ENCODE assay signal across 8 mouse cellular contexts in genomic region chr8:83660995-83661680, GRCm38 (mm10). TPM values are rescaled to one million over a fixed set of nuclear protein-coding genes. Genes with fewer than 3 reads are reported as not detected.
DNase-seq lines count a peak whose midpoint lies in the region; ATAC-seq and TF ChIP-seq lines count a peak whose summit lies in the region.

No protein-coding gene starts in this region.

- no peak; the same call in 1 of the 2 replicates for ATAC-seq in heart, postnatal 0 days (ENCODE audit: insufficient read depth, low read depth)
- ATAC-seq in limb, embryonic 12.5 days (ENCODE audit: insufficient number of reproducible peaks, insufficient read depth, low FRiP score, low TSS enrichment, low read depth), result peak; percentile 12
- 0 out of 2 replicates have a peak, but pooled peaks have one; percentile 2 for ATAC-seq in neural tube, embryonic 13.5 days (ENCODE audit: low read depth)

- no peak for TF ChIP-seq EP300 in heart, postnatal 0 days (IDR thresholded peaks at IDR 0.05; ENCODE audit: low read depth)

- no peak overlapping the region; the same call in 1 of the 2 replicates for H3K4me3 ChIP-seq in heart, postnatal 0 days (ENCODE audit: low read depth, low read length)
- H3K4me3 ChIP-seq in limb, embryonic 12.5 days (replicated peaks), result peak overlapping the region; percentile 15
- H3K4me3 ChIP-seq in neural tube, embryonic 13.5 days, result no peak overlapping the region

- no peaks in the 10 kb centered on the region for H3K27me3 ChIP-seq in heart, postnatal 0 days (ENCODE audit: control insufficient read depth, insufficient read depth, low read length)
- no peaks in the 10 kb centered on the region for H3K27me3 ChIP-seq in limb, embryonic 12.5 days
- H3K27me3 ChIP-seq in neural tube, embryonic 13.5 days, result no peaks in the 10 kb centered on the region

- TF ChIP-seq CTCF in heart, postnatal 0 days (IDR thresholded peaks at IDR 0.05; ENCODE audit: low read depth), result no peak

- H3K36me3 ChIP-seq in heart, postnatal 0 days (replicated peaks; ENCODE audit: control insufficient read depth, insufficient read depth, low read length), result peaks cover 7% of the 10 kb centered on the region
- peaks cover 44% of the 10 kb centered on the region; the same call in 1 of the 2 replicates for H3K36me3 ChIP-seq in limb, embryonic 12.5 days
- peaks cover 20% of the 10 kb centered on the region; the same call in 1 of the 2 replicates for H3K36me3 ChIP-seq in neural tube, embryonic 13.5 days

- no peaks in the 10 kb centered on the region for H3K9me3 ChIP-seq in heart, postnatal 0 days (replicated peaks; ENCODE audit: control insufficient read depth, low read length)
- no peaks in the 10 kb centered on the region for H3K9me3 ChIP-seq in limb, embryonic 12.5 days
- no peaks in the 10 kb centered on the region for H3K9me3 ChIP-seq in neural tube, embryonic 13.5 days

- H3K27ac ChIP-seq in heart, postnatal 0 days (ENCODE audit: low read depth), result peak overlapping the region; percentile 37; the same call in 1 of the 2 replicates
- peak overlapping the region; percentile 66 for H3K27ac ChIP-seq in limb, embryonic 12.5 days
- H3K27ac ChIP-seq in neural tube, embryonic 13.5 days (replicated peaks), result peak overlapping the region; percentile 34

- WGBS in heart, postnatal 0 days, result 20% methylated on average over 22 of the region's 22 CpGs
- WGBS in limb, embryonic 12.5 days, result 10% methylated on average over 22 of the region's 22 CpGs
- 15% methylated on average over 22 of the region's 22 CpGs for WGBS in neural tube, embryonic 13.5 days

- peaks cover 22% of the 10 kb centered on the region for H3K4me1 ChIP-seq in heart, postnatal 0 days (ENCODE audit: control insufficient read depth, insufficient read depth)
- peaks cover 47% of the 10 kb centered on the region for H3K4me1 ChIP-seq in limb, embryonic 12.5 days (replicated peaks)
- H3K4me1 ChIP-seq in neural tube, embryonic 13.5 days (replicated peaks), result peaks cover 48% of the 10 kb centered on the region

- peak; percentile 28 for DNase-seq in urinary bladder, postnatal 14 days (ENCODE audit: low spot score)
- DNase-seq in urinary bladder, postnatal 36 days (ENCODE audit: low spot score in 2 of 2), result no peak
- no peak for DNase-seq in heart, postnatal 0 days (ENCODE audit: low spot score)
- no peak for DNase-seq in natural killer cell, adult 2 months (ENCODE audit: low spot score in 2 of 2)
- no peak for DNase-seq in adipocyte (ENCODE audit: low spot score)
- no peak for DNase-seq in right cerebral cortex, postnatal 36 days (ENCODE audit: low spot score in 2 of 2)

- peak overlapping the region; percentile 41 for H3K4me2 ChIP-seq in heart, postnatal 0 days (ENCODE audit: low read depth, low read length)
- peak overlapping the region; percentile 45 for H3K4me2 ChIP-seq in limb, embryonic 12.5 days
- H3K4me2 ChIP-seq in neural tube, embryonic 13.5 days, result peak overlapping the region; percentile 29

- H3K9ac ChIP-seq in heart, postnatal 0 days (replicated peaks; ENCODE audit: low read depth, low read length), result peak overlapping the region; percentile 12; the same call in 1 of the 2 replicates
- peak overlapping the region; percentile 40 for H3K9ac ChIP-seq in limb, embryonic 12.5 days (replicated peaks)
- H3K9ac ChIP-seq in neural tube, embryonic 13.5 days, result peak overlapping the region; percentile 31

RNA-seq across cellular contexts. Expression of gene Ptger1, which starts 5.3 kb away (rescaled TPM):
- total RNA-seq in heart, postnatal 0 days (2014; rRNA removed; ENCODE audit: low replicate concordance), result 0.15 TPM in 1 of 2 replicates, not detected in the other
- polyA plus RNA-seq in heart, postnatal 0 days (2015; fragmentation: Nextera tagmentation; extraction: Ambion mirVana), result 0.20 and 0.32 TPM in 2 replicates
- polyA plus RNA-seq in limb, embryonic 12.5 days (2016; fragmentation: Nextera tagmentation; extraction: Ambion mirVana), result 0.63 and 0.90 TPM in 2 replicates
- 0.46 and 0.50 TPM in 2 replicates for polyA plus RNA-seq in neural tube, embryonic 13.5 days (2015; fragmentation: Nextera tagmentation; extraction: Ambion mirVana)

RNA-seq across cellular contexts. Expression of gene Gipc1, which starts 8.7 kb away (rescaled TPM):
- 82.2 and 82.6 TPM in 2 replicates for total RNA-seq in heart, postnatal 0 days (2014; rRNA removed; ENCODE audit: low replicate concordance)
- polyA plus RNA-seq in heart, postnatal 0 days (2015; fragmentation: Nextera tagmentation; extraction: Ambion mirVana), result 101 and 102 TPM in 2 replicates
- 179 and 185 TPM in 2 replicates for polyA plus RNA-seq in limb, embryonic 12.5 days (2016; fragmentation: Nextera tagmentation; extraction: Ambion mirVana)
- 149 and 151 TPM in 2 replicates for polyA plus RNA-seq in neural tube, embryonic 13.5 days (2015; fragmentation: Nextera tagmentation; extraction: Ambion mirVana)

RNA-seq across cellular contexts. Expression of gene Pkn1, which starts 37.8 kb away (rescaled TPM):
- total RNA-seq in heart, postnatal 0 days (2014; rRNA removed; ENCODE audit: low replicate concordance), result 44.2 and 57.4 TPM in 2 replicates
- polyA plus RNA-seq in heart, postnatal 0 days (2015; fragmentation: Nextera tagmentation; extraction: Ambion mirVana), result 13.0 and 14.2 TPM in 2 replicates
- polyA plus RNA-seq in limb, embryonic 12.5 days (2016; fragmentation: Nextera tagmentation; extraction: Ambion mirVana), result 36.8 and 37.4 TPM in 2 replicates
- polyA plus RNA-seq in neural tube, embryonic 13.5 days (2015; fragmentation: Nextera tagmentation; extraction: Ambion mirVana), result 21.3 and 25.5 TPM in 2 replicates

RNA-seq across cellular contexts. Expression of gene Dnajb1, which starts 53.1 kb away (rescaled TPM):
- 17.6 and 21.3 TPM in 2 replicates for total RNA-seq in heart, postnatal 0 days (2014; rRNA removed; ENCODE audit: low replicate concordance)
- 23.3 and 26.7 TPM in 2 replicates for polyA plus RNA-seq in heart, postnatal 0 days (2015; fragmentation: Nextera tagmentation; extraction: Ambion mirVana)
- polyA plus RNA-seq in limb, embryonic 12.5 days (2016; fragmentation: Nextera tagmentation; extraction: Ambion mirVana), result 68.4 and 72.8 TPM in 2 replicates
- 54.3 and 54.4 TPM in 2 replicates for polyA plus RNA-seq in neural tube, embryonic 13.5 days (2015; fragmentation: Nextera tagmentation; extraction: Ambion mirVana)

RNA-seq across cellular contexts. Expression of gene Tecr, which starts 53.4 kb away (rescaled TPM):
- total RNA-seq in heart, postnatal 0 days (2014; rRNA removed; ENCODE audit: low replicate concordance), result 253 and 327 TPM in 2 replicates
- 380 and 391 TPM in 2 replicates for polyA plus RNA-seq in heart, postnatal 0 days (2015; fragmentation: Nextera tagmentation; extraction: Ambion mirVana)
- polyA plus RNA-seq in limb, embryonic 12.5 days (2016; fragmentation: Nextera tagmentation; extraction: Ambion mirVana), result 577 and 580 TPM in 2 replicates
- polyA plus RNA-seq in neural tube, embryonic 13.5 days (2015; fragmentation: Nextera tagmentation; extraction: Ambion mirVana), result 1,063 and 1,130 TPM in 2 replicates
